Mouse (Mus musculus): Measurements from ENCODE around the gene Uqcc3. TPM values are rescaled to one million over a fixed set of nuclear protein-coding genes. Genes with fewer than 3 reads are reported as not detected.
"Not testable (repeated sequence)": the region's sequence is repeated elsewhere in the genome, so short reads cannot be mapped to it uniquely, and the experiment has no call there.

Gene Uqcc3
- polyA plus RNA-seq, 1 experiment from 2014 or later = 37.8 TPM

GRCm38 (mm10) chr19:8870838-8871237 is 9.9 kb downstream of the Uqcc3 start:
- WGBS (ENCODE audit: insufficient replicate concordance) = 21% methylated on average over 9 of the region's 9 CpGs
- H3K27ac ChIP-seq = peak overlapping the region; percentile 92
- no peak; the same call in none of the 2 replicates for ATAC-seq (ENCODE audit: low read depth)

GRCm38 (mm10) chr19:8870381-8870780 is 10.3 kb downstream of the Uqcc3 start:
- Histone ChIP-seq H3K27ac (peak overlapping the region; percentile 92), H3K4me1 (replicated peaks) (peaks cover 49% of the 10 kb centered on the region), H3K9ac (peak overlapping the region; percentile 98), H3K36me3 (peaks cover 25% of the 10 kb centered on the region), H3K4me2 (peak overlapping the region; percentile 85), H3K4me3 (replicated peaks) (peak overlapping the region; percentile 99)
- WGBS (ENCODE audit: insufficient replicate concordance) = 62% methylated on average over 3 of the region's 3 CpGs
- DNase-seq; H3K9me3 ChIP-seq (replicated peaks); ATAC-seq (ENCODE audit: low read depth); H3K27me3 ChIP-seq: not testable (repeated sequence)

More at GRCm38 (mm10) chr19:8870838-8871237, 9.9 kb downstream of the Uqcc3 start:
- no peak for DNase-seq
- Histone ChIP-seq H3K27me3 (no peaks in the 10 kb centered on the region), H3K9me3 (replicated peaks) (no peaks in the 10 kb centered on the region), H3K4me2 (peak overlapping the region; percentile 85), H3K9ac (peak overlapping the region; percentile 98), H3K36me3 (peaks cover 29% of the 10 kb centered on the region), H3K4me3 (replicated peaks) (peak overlapping the region; percentile 99), H3K4me1 (replicated peaks) (peaks cover 49% of the 10 kb centered on the region)

GRCm38 (mm10) chr19:8864265-8864664 is 16.5 kb downstream of the Uqcc3 start:
- H3K27ac ChIP-seq = no peak overlapping the region
- ATAC-seq (ENCODE audit: low read depth) (no peak), DNase-seq (no peak)
- 73% methylated on average over 6 of the region's 6 CpGs for WGBS (ENCODE audit: insufficient replicate concordance)
- no peak overlapping the region for H3K4me3 ChIP-seq (replicated peaks)
- H3K27me3 ChIP-seq = no peaks in the 10 kb centered on the region
- H3K9ac ChIP-seq = no peak overlapping the region
- no peak overlapping the region for H3K4me2 ChIP-seq
- no peaks in the 10 kb centered on the region for H3K9me3 ChIP-seq (replicated peaks)
- 0 out of 2 replicates have a peak, but pooled peaks cover 8% of the 10 kb centered on the region for H3K4me1 ChIP-seq (replicated peaks)
- H3K36me3 ChIP-seq = no peaks in the 10 kb centered on the region

- H3K4me1 ChIP-seq (replicated peaks) = no peaks in the 10 kb centered on the region
- 18% methylated on average over 1 of the region's 1 CpGs for WGBS (ENCODE audit: insufficient replicate concordance)
- no peaks in the 10 kb centered on the region for H3K9me3 ChIP-seq (replicated peaks)
- no peaks in the 10 kb centered on the region for H3K36me3 ChIP-seq
- H3K9ac ChIP-seq = no peak overlapping the region
- no peak overlapping the region for H3K4me3 ChIP-seq (replicated peaks)
- H3K27me3 ChIP-seq = no peaks in the 10 kb centered on the region
- no peak overlapping the region for H3K27ac ChIP-seq
- no peak overlapping the region for H3K4me2 ChIP-seq
- DNase-seq = peak; percentile 28
- ATAC-seq (ENCODE audit: low read depth) = peak; percentile 45; the same call in 1 of the 2 replicates
Observed at GRCm38 (mm10) chr19:8859018-8859417, 21.7 kb downstream of the Uqcc3 start.

GRCm38 (mm10) chr19:8857689-8858088 is 23.0 kb downstream of the Uqcc3 start:
- 31% methylated on average over 4 of the region's 4 CpGs for WGBS (ENCODE audit: insufficient replicate concordance)
- H3K36me3 ChIP-seq = no peaks in the 10 kb centered on the region
- no peak overlapping the region for H3K4me3 ChIP-seq (replicated peaks)
- H3K9ac ChIP-seq = no peak overlapping the region
- H3K27me3 ChIP-seq = no peaks in the 10 kb centered on the region
- no peak overlapping the region for H3K27ac ChIP-seq
- no peaks in the 10 kb centered on the region for H3K4me1 ChIP-seq (replicated peaks)
- no peaks in the 10 kb centered on the region for H3K9me3 ChIP-seq (replicated peaks)
- DNase-seq = peak; percentile 35
- no peak overlapping the region for H3K4me2 ChIP-seq
- ATAC-seq (ENCODE audit: low read depth) = 0 out of 2 replicates have a peak, but pooled peaks have one; percentile 50

GRCm38 (mm10) chr19:8853117-8853516 is 27.6 kb downstream of the Uqcc3 start:
- peaks cover 6% of the 10 kb centered on the region; the same call in 1 of the 2 replicates for H3K36me3 ChIP-seq

GRCm38 (mm10) chr19:8852236-8852928 is 28.3 kb downstream of the Uqcc3 start:
- no peak for ATAC-seq (ENCODE audit: low read depth)

More at GRCm38 (mm10) chr19:8853117-8853516, 27.6 kb downstream of the Uqcc3 start:
- DNase-seq (no peak), ATAC-seq (ENCODE audit: low read depth) (no peak)
- H3K27me3 ChIP-seq = no peaks in the 10 kb centered on the region
- H3K27ac ChIP-seq = no peak overlapping the region
- peaks cover 7% of the 10 kb centered on the region for H3K4me1 ChIP-seq (replicated peaks)
- no peak overlapping the region for H3K9ac ChIP-seq
- WGBS (ENCODE audit: insufficient replicate concordance) = 68% methylated on average over 3 of the region's 3 CpGs
- no peak overlapping the region for H3K4me3 ChIP-seq (replicated peaks)
- H3K9me3 ChIP-seq (replicated peaks) = no peaks in the 10 kb centered on the region
- no peak overlapping the region for H3K4me2 ChIP-seq

GRCm38 (mm10) chr19:8851639-8852038 is 29.1 kb downstream of the Uqcc3 start:
- no peak overlapping the region for H3K9ac ChIP-seq
- H3K9me3 ChIP-seq (replicated peaks) = no peaks in the 10 kb centered on the region
- H3K36me3 ChIP-seq = peaks cover 20% of the 10 kb centered on the region
- no peak overlapping the region for H3K4me3 ChIP-seq (replicated peaks)
- 44% methylated on average over 7 of the region's 7 CpGs for WGBS (ENCODE audit: insufficient replicate concordance)
- peaks cover 7% of the 10 kb centered on the region for H3K4me1 ChIP-seq (replicated peaks)
- H3K27ac ChIP-seq = no peak overlapping the region
- H3K27me3 ChIP-seq = no peaks in the 10 kb centered on the region
- no peak overlapping the region for H3K4me2 ChIP-seq
- ATAC-seq (ENCODE audit: low read depth) (no peak), DNase-seq (no peak)

More at GRCm38 (mm10) chr19:8852236-8852928, 28.3 kb downstream of the Uqcc3 start:
- H3K27ac ChIP-seq = no peak overlapping the region
- H3K9me3 ChIP-seq (replicated peaks) = no peaks in the 10 kb centered on the region
- H3K9ac ChIP-seq = no peak overlapping the region
- peaks cover 13% of the 10 kb centered on the region for H3K36me3 ChIP-seq
- DNase-seq = no peak
- 60% methylated on average over 10 of the region's 10 CpGs for WGBS (ENCODE audit: insufficient replicate concordance)
- no peaks in the 10 kb centered on the region for H3K27me3 ChIP-seq
- H3K4me2 ChIP-seq = no peak overlapping the region
- H3K4me3 ChIP-seq (replicated peaks) = no peak overlapping the region
- peaks cover 7% of the 10 kb centered on the region for H3K4me1 ChIP-seq (replicated peaks)

- Histone ChIP-seq H3K9me3 (replicated peaks) (no peaks in the 10 kb centered on the region), H3K4me2 (no peak within 1 kb of the TSS), H3K27me3 (no peaks in the 10 kb centered on the region), H3K9ac (no peak within 1 kb of the TSS), H3K4me3 (replicated peaks) (no peak within 1 kb of the TSS), H3K4me1 (replicated peaks) (peaks cover 7% of the 10 kb centered on the region), H3K27ac (no peak within 1 kb of the TSS), H3K36me3 (peaks cover 32% of the 10 kb centered on the region)
- WGBS (ENCODE audit: insufficient replicate concordance) = 46% methylated on average over 7 of the region's 7 CpGs
- DNase-seq (no peak), ATAC-seq (ENCODE audit: low read depth) (peak; percentile 65; the same call in 1 of the 2 replicates)
Observed at GRCm38 (mm10) chr19:8850402-8850901, 30.3 kb downstream of the Uqcc3 start, which contains the start of gene Lrrn4cl. TSS of gene Lrrn4cl (plus strand) at chr19:8850768.

GRCm38 (mm10) chr19:8848356-8848755 is 32.4 kb downstream of the Uqcc3 start:
- 75% methylated on average over 5 of the region's 5 CpGs for WGBS (ENCODE audit: insufficient replicate concordance)
- Histone ChIP-seq H3K9ac (no peak overlapping the region), H3K27me3 (no peaks in the 10 kb centered on the region), H3K9me3 (replicated peaks) (no peaks in the 10 kb centered on the region), H3K36me3 (peaks cover 38% of the 10 kb centered on the region), H3K4me1 (replicated peaks) (peaks cover 10% of the 10 kb centered on the region), H3K27ac (no peak overlapping the region), H3K4me3 (replicated peaks) (no peak overlapping the region), H3K4me2 (no peak overlapping the region)
- DNase-seq (no peak), ATAC-seq (ENCODE audit: low read depth) (no peak)

GRCm38 (mm10) chr19:8844371-8845129 is 36.2 kb downstream of the Uqcc3 start:
- no peaks in the 10 kb centered on the region for H3K9me3 ChIP-seq (replicated peaks)
- no peak overlapping the region for H3K4me3 ChIP-seq (replicated peaks)
- 57% methylated on average over 5 of the region's 5 CpGs for WGBS (ENCODE audit: insufficient replicate concordance)
- ATAC-seq (ENCODE audit: low read depth) (no peak), DNase-seq (peak; percentile 48)
- H3K36me3 ChIP-seq = peaks cover 41% of the 10 kb centered on the region
- no peak overlapping the region for H3K27ac ChIP-seq
- H3K4me2 ChIP-seq = no peak overlapping the region
- no peak overlapping the region for H3K9ac ChIP-seq
- H3K4me1 ChIP-seq (replicated peaks) = peaks cover 22% of the 10 kb centered on the region
- no peaks in the 10 kb centered on the region for H3K27me3 ChIP-seq

Measured in liver, embryonic 13.5 days (tissue).